Mouse (Mus musculus) neutrophil, adult 5-6 weeks (primary cell): ENCODE measurements around the gene Tex22. TPM values are rescaled to one million over a fixed set of nuclear protein-coding genes. Genes with fewer than 3 reads are reported as not detected.

ENCODE experiments used
- ATAC-seq: fragments of 151-379, 151-347 bp; 2 replicates; pipeline ENCODE4 v1.8.0; 2017; ENCODE audit warnings: mild to moderate bottlenecking, moderate TSS enrichment; ENCODE audit not compliant: insufficient number of reproducible peaks, poor library complexity, low FRiP score, severe bottlenecking; ENCODE audit errors: extremely low read depth
- total RNA-seq: library from RNA; stranded (forward); fragments of 200-1000 nt; gene quantifications from 2 replicates; pipeline ENCODE4 v1.2.3, GENCODE M21; 2017

Tex22 gene
- total RNA-seq: 0.81 and 2.5 TPM in 2 replicates

DNA sequence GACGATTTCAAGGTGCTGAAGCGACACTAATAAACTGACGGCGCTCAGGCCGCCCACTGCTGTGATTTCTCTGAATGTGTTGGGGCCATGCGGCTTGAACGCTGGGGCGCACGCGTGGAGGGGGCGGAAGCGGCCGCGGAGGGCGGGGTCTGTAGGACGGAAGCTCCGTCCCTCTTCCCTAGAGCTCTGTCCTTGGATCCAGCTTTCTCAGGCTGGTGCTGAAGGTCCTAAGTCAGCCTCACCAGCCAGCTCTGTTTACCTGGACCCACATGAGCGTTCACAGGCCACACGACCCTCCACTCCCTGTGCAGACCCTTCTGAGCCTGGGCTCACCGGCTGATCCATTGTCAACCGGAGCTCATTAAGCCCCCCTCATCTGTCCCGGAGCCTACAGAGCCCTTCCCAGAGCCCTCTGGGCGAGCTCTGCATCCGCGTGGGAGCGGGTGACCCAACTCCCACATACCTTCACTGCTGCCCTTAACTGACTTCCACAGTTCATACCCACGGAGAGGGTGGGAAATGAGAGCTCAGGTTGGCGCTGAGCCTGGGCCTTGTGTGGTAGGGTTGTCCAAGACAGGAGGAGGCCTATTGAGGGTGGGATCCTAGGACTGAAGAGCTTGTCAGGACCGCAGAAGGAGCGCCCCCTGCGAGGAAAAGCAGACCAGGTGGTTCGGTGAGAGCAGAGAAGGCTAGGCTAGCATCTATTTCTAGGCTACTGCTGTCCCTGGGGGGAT is at the start of gene Tex22:
Tex22 (plus strand) TSS at position 174 of the 734 bp plus-strand sequence.
- ATAC-seq: 0 out of 2 replicates have a peak, but pooled peaks have one; percentile 25

DNA sequence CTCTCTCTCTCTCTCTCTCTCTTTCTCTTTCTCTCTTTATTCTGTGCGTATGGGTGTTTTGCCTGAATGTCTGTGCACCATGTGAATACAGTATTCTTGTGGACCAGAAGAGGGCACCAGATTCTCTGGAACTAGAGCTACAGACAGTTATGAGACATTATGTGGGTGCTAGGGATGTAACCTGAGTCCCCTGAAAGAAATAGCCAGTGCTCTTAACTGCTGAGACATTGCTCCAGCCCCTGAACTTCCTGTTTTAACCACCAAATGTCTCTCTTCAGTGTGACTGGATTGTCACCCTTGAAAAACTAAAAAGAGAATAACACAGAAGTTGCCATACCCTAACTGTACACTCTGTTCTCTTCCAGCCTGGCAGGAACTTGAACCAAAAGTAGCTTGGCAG is 47.7 kb upstream of the Tex22 start:
- no peak for ATAC-seq

DNA sequence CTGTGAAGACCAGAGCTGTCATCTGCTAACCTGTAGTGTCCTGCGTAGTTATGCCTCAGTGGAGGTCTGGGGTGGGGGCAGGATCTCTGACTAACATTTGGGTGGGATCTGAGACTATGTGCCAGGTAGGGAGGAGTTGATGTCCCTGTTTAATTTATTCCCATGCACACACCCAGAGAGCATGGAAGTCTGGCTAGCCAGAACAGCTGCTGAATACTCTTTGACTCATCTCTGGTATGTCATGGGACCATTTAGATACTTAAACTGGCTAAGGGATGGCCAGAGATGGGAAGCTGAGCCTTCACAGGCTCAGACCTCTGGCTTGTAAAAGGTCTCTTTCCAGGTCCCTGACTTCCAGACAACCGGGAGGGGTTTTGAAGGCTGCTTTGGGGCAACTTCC is 46.8 kb upstream of the Tex22 start:
- ATAC-seq: no peak

DNA sequence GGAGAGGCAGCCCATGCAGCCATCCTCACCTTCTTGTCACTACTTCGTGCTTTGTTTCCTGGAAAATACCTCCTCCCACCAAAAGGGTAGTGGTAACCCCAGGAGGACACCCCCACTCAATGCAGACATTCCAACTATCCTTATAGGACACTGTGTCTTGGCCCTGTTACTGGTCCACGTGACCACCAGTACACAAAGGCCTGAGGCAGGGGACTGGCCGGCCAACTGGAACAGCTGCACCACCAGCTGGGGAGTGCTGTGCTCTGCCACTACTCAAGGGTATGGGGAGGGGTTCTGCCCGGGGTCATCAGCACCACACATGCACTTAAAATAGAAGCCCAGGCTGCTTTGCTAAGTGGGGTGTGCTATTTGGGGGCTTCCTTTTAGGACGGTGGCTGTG is 46.2 kb upstream of the Tex22 start:
- no peak for ATAC-seq

DNA sequence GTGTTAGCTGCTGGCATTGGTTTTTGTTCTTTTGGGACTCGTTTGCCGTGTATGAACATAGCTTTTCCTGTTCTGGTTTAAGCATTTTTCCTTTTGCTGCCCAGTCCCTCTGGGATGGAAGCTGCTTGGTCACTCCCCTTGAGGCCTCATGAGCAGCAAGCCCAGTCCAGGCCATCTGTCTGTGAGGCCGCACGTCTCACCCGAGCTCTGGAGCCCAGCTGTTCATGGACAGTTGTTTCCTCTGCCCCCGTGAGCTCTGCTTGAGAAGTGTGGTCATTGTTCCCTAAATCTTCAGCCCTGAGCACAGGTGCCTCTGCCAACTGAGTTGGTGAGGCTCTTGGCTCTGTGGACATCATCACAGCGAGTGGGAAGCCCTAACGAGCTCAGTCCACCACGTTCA is 45.4 kb upstream of the Tex22 start:
- ATAC-seq: no peak

DNA sequence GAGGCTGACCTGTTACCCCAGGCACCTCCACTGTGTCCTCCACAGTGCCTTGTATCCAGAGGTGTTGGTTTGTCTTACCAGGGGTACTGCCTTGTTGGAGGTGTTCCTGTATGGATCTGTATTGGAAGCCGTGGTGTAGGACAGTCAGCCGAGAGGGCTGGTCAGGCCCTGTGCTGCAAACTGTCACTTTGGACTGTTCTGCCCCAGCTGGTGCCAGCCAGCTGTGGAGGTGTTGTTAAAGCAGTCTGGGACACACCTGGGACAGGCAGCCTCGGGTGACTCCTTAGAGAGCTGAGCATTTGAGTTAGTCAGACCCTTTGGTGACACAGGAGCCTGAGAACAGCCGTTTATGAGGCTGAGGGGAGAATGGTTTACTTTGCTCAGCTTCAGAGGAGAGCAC is 44.3 kb upstream of the Tex22 start:
- no peak for ATAC-seq

DNA sequence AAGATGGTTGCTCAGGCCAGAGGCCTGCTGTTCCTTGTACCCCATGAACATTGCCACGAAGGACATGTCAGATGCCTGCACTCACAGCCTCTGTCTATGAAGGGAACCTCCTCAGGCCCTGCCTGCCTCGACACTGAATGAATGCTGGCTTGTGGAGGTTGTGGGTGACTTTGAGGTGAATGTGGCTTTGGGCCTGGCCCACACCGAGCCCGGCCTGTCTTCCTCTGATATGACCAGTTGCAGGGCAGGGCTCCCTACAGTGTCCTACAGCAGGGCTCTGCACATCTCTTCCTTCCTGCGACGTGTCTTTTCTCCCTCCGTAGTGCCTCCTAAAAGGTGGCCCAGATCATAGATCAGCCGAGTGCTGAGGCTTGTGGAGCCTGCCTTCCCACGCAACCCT is 43.3 kb upstream of the Tex22 start:
- ATAC-seq: no peak

DNA sequence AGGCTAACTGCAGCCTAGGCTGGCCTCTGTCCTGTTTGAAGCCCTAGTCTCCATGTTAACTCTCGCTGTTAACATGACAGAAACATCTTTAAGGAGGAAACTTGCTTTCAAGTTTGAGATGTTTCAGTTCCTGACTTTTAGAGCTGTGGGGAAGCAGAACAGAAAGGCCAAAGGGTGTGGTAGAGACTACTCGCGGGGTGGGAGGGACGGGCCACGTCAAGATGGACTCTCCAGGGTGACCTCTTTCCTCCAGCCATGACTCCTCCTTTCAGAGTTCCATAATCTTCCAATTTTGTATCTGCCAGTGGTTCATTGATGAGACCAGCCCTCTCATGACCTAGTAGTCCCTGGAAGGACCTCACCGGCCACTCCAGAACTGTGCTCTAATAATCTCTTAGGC is 42.9 kb upstream of the Tex22 start:
- no peak for ATAC-seq

DNA sequence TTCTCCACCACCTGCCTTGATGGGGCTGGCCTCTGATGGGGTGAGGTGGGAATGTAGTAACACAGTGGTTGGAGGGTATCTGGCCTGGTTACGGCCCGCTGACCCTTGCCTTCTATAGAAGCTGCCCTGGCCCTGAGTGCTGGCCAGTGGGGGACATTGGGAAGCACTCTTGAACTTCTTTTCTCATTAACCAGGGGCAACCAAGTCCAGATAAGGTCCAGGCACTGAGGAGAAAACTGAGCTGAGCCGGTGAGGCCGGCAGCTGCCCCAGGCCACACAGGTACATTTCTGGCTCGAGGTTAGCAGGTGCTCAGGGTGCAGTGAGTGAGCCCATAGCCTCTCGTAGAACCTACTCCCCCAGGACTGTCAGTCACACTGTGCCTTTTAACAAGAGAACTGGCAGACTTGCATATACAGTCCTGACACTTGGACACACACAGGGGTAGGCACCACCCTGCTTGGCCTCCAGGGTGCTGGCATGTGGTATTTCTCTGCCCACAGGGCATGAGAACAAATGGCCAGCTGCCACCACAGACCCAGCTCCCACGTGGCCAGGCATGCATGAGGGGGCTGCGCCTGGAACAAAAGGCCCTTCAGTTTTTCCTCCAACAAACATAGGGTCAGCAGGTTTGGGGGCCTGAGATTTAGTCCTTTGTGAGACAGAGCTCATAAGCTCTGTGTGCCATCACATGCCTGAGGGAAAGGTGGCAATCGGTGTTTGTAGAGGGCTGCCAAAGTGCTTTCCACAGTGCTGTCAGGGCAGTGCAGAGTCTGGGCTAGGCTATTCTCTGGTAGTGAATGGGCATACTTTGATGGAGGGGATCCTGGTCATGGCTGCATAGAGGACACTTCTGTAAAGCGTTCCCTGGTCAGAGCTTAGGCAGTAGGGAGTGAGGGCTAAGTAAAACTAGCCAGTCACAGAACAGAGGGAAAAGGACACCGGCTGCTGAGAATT is 41.7 kb upstream of the Tex22 start:
- no peak for ATAC-seq

DNA sequence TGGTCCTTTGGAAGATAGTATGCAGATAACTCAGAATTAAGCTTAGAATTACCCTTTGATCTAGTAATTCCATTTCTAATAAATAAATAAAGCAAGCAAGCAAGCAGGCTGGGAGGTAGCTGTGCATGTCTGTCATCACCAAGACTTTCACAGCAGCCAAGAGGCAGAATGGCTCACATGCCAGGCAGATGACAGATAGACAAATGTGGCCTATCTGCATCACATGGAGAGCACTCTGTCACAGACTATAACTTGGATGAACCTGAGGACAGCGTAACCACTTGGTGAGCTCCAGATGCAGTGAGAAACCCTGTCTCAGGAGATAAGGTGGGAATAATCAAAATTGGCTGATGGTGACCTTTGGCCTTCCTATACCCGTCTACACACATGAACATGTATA is 39.2 kb upstream of the Tex22 start:
- ATAC-seq: no peak

DNA sequence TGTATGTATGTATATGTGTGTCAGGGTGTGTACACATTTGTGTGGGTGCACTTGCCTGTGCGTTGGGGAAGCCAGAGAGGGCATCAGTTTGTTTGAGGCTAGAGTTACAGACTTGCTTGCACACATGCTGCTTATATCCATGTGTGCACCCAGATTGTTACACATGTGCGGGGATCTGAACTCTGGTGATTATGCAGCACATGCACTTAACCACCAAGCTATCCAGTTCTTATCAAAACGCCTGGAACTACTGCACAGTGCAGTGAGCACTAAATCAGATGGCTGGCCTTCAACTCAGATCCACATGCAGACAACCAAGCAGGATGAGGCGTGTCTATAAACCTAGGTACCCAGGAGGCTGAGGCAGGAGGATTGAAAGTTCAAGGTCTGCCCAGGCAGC is 37.3 kb upstream of the Tex22 start:
- ATAC-seq: no peak

DNA sequence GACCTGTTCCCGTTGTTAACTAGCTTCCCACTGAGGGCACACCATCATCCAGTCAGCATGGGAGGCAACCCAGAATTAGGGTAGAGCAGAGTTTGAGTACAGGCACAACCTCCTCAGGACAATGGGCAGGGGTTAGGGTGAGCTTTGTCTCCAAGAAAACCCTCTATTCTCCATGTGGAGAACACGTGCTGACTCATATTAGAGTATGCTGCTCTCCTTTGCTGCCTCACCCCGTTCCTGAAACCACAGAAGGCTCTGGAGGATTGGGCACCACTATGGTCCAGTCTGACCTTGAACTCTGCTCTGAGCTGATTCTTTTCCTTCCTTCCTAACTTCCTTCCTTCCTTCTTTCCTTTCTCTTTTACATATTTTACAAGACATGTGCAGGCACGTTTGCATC is 35.9 kb upstream of the Tex22 start:
- no peak for ATAC-seq

DNA sequence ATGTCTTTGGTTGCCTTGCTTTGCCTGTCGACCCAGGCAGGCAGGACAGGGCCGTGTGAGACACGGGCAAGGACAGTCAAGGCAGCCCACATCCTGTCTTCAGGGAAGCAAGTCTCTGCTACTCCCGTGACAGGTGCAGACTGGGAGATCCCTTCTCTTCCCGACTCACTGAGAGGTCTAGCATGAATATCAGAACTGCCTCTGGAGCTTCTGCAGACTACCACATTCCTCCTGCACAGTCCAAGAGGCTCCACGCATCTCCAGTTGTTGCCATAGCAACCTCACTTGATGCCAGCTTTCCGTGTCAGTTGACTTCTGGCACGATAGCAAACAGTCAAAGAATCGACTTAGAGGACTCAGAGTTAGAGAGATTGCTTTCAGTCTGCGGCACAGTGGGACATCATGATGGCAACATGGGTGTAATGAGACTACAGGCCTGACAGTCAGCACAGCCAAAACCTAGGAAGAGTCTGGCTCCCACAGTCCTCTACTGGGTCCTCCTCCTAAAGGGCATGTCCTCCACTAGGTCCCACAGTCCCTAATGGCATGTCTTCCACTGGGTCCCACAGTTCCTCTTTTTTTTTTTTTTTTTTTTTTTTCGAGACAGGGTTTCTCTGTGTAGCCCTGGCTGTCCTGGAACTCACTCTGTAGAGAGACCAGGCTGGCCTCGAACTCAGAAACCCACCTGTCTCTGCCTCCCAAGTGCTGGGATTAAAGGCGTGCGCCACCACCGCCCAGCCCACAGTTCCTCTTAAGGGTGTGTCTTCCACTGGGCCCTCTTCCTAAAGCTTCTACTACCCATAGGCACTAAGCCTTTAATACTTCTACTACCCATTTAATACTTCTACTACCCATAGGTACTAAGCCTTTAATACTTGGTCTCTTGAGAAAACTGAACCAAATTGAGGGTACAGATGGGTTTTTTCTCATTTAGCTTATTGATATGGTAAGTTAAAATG is 32.5 kb upstream of the Tex22 start:
- no peak for ATAC-seq

DNA sequence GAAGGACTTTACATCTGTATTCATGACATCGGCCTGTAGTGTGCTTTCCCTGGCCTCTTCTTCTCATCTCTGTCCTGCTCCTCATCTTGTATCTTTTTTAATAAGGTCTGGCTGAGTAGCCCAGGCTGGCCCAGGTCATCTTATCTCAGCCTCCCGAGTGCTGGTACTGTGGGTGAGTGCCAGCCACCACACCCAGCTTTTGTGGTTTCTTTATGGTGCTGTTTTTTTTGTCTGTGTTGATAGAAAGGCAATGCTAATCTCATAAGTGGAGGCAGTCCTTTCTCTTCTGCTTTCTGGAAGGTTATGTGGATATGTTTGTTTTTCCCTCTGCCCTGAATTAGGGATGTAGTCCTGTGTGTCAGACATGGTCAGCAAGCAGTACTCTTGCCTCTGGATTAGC is 31.8 kb upstream of the Tex22 start:
- ATAC-seq: no peak

DNA sequence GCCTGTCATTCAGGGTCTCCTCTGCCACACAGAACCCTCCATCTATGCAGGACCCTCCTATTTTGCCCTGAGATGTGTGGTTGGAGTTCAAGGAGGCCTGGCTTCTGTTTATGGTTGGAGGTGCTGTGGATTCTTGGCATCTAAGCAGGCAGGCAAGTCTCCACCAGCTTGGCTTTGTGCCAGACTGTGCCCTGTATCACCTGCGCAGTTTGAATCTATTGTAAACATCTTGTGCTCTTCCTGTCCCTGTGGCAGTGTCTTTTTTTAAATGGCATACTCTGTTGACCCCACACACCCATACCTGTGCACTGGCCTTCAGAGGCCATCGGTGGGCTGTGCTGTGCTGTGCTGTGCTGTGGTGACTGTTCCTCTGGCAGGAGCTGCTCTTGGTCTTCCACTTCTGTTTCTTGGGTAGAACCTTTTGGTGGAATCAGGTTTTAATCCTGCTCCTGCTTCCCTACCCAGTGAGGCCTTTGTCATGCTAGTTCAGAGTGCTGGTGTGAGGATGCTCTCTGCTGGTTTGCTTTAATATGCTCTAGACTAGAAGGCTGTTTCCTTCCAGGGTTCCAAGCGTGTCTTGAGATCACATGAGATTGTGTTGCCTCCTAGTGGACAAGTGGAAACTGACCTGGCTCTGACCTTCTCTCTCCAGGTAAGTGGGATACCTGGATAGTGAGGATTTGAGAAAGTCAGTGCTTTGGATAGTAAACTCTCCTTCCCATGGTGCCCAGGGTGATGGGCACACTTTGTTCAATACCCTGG is 29.2 kb upstream of the Tex22 start:
- no peak for ATAC-seq

DNA sequence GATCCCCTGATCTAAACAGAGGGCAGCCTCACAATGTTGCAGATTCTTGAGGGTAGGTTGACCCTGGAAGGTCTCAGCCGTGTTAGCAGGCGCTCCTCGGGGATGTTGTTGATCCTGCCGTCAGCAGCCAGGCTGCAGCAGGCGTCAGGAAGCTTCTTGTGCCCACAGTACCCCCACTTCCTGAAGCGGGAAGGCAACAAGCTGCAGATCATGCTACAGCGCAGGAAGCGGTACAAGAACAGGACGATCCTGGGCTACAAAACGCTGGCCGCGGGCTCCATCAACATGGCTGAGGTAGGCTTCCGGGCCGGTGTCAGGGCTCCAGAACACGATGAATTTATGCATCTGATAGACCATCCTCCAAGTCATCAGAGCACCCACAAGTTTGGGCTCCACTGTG is 27.4 kb upstream of the Tex22 start:
- no peak for ATAC-seq

DNA sequence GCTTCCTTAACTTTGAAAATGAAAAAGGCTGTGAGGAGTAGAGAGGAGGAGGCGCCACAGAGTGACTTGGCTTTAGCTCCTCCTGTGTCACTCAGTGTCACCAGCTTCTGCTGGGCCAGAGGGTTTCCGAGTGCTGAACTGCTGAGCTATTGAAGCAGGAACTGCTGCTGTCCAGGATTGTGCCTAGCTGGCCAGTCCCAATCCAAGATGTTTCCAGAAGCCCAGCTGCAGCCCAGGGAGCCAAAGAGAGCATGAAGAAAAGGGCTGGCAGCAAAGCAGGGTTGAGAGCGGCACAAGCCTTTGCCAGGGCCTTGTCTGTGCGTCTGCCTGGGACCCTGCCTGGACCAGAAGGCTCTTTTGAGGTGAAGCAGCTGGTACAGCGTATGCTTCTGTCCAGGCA is 26.2 kb upstream of the Tex22 start:
- no peak for ATAC-seq

DNA sequence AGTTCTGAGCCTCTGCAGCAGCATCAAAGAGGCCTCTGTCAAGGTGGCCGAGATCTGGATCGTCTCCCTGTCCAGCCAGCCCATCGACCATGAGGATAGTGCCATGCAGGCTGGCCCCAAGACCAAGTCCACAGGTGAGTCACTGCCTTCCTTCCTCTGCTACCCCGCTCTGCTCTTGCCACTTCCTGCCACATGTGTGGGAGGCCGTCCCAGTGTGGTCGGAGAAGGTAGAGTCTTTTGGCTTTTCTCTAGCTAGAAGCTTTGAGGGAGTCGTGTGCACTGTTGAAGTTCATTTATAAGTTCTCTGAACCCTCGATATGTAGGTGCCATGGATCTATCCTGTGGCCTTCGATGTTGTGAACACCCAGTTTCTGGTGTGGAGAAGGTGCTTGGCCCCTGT is 24.5 kb upstream of the Tex22 start:
- ATAC-seq: 0 out of 2 replicates have a peak, but pooled peaks have one; percentile 4
